8 mouse cellular contexts compared by ENCODE assay signal in the genomic region with DNA sequence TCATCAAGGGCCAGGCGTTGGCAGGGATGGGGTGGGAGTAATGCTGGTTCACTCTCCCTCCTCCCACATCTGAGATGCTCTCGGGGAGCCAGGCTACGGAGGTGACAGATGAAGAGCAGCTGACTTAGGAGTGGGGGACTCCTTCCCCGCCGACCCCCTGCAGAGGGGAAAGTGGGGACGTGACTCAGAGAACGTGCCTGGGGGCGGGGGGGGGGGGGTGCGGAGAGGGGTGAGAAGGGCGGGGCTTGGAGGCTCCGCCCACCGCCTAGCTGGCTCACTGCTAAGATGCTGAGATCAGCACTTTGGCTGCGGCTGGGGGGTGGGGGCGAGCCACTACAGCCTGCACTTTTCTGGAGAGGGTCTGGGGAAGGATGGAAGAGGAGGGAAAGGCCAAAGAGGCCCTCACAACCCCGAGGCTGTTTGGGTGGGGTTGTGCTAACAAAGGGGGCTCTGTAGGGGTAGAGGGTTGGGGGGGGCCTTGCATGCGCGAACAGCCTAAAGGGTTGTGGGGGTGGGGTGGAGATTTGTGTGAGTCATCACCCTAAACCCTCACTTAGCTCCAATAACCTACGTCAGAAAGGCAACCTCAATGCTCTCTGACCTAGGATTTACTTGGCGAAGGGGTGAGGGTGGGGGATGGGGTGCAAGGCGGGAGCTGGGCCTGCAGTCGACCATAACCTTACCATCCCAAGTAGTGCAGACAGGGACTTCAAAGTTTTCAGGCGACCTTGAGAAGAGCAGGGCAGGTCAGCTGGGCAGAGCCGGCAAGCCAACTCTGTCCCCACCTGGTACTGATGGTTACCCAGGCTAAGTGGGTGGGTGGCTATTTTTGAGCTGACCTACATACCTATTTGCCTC. TPM values are rescaled to one million over a fixed set of nuclear protein-coding genes. Genes with fewer than 3 reads are reported as not detected.
DNase-seq lines count a peak whose midpoint lies in the region; ATAC-seq and TF ChIP-seq lines count a peak whose summit lies in the region.

No protein-coding gene starts in this region.

- no peaks in the 10 kb centered on the region for H3K36me3 ChIP-seq in ES-Bruce4 (ENCODE audit: control insufficient read depth, insufficient read depth, low read length, poor library complexity, severe bottlenecking)
- no peaks in the 10 kb centered on the region for H3K36me3 ChIP-seq in forebrain, postnatal 0 days (ENCODE audit: insufficient read depth)
- H3K36me3 ChIP-seq in limb, embryonic 14.5 days (ENCODE audit: control insufficient read depth, insufficient read depth, low read length): no peaks in the 10 kb centered on the region

- peak overlapping the region; percentile 3; the same call in 1 of the 2 replicates for H3K9ac ChIP-seq in ES-Bruce4 (ENCODE audit: low read depth, poor library complexity, severe bottlenecking)
- 0 out of 2 replicates have a peak overlapping the region, but pooled peaks have one; percentile 31 for H3K9ac ChIP-seq in forebrain, postnatal 0 days
- H3K9ac ChIP-seq in limb, embryonic 14.5 days (ENCODE audit: low read depth, low read length, severe bottlenecking): peak overlapping the region; percentile 0; the same call in 1 of the 2 replicates

- no peak for TF ChIP-seq POLR2A in ES-Bruce4 (IDR thresholded peaks at IDR 0.05; ENCODE audit: insufficient read depth, low read length)
- TF ChIP-seq POLR2A in limb, embryonic 14.5 days (IDR thresholded peaks at IDR 0.05; ENCODE audit: borderline replicate concordance, extremely low read depth, insufficient read depth, insufficient read length): no peak

- peaks cover 4% of the 10 kb centered on the region for H3K4me1 ChIP-seq in ES-Bruce4 (ENCODE audit: control insufficient read depth, insufficient read depth, low read length)
- H3K4me1 ChIP-seq in forebrain, postnatal 0 days (ENCODE audit: insufficient read depth): peaks cover 10% of the 10 kb centered on the region; the same call in 1 of the 2 replicates
- peaks cover 49% of the 10 kb centered on the region for H3K4me1 ChIP-seq in limb, embryonic 14.5 days (ENCODE audit: control insufficient read depth, insufficient read depth, low read length)

- peak overlapping the region; percentile 37 for H3K4me3 ChIP-seq in ES-Bruce4 (ENCODE audit: low read depth, low read length)
- no peak overlapping the region for H3K4me3 ChIP-seq in forebrain, postnatal 0 days (ENCODE audit: low read depth, low read length)
- no peak overlapping the region for H3K4me3 ChIP-seq in limb, embryonic 14.5 days (replicated peaks; ENCODE audit: low read length)

- peak overlapping the region; percentile 39; the same call in 1 of the 2 replicates for H3K27ac ChIP-seq in ES-Bruce4 (ENCODE audit: insufficient read depth, low read length)
- 0 out of 2 replicates have a peak overlapping the region, but pooled peaks have one; percentile 57 for H3K27ac ChIP-seq in forebrain, postnatal 0 days (ENCODE audit: low read depth, low read length)
- peak overlapping the region; percentile 97 for H3K27ac ChIP-seq in limb, embryonic 14.5 days (replicated peaks; ENCODE audit: low read depth, low read length)

- peak; percentile 63 for ATAC-seq in forebrain, postnatal 0 days
- ATAC-seq in limb, embryonic 14.5 days (ENCODE audit: low FRiP score, low read depth): peak; percentile 81

- TF ChIP-seq CTCF in ES-Bruce4 (IDR thresholded peaks at IDR 0.05; ENCODE audit: low read depth, low read length): no peak
- no peak for TF ChIP-seq CTCF in forebrain, postnatal 0 days (IDR thresholded peaks at IDR 0.05; ENCODE audit: low read depth)

- no peaks in the 10 kb centered on the region for H3K9me3 ChIP-seq in ES-Bruce4 (replicated peaks; ENCODE audit: control insufficient read depth, insufficient read depth, low read length, poor library complexity, severe bottlenecking)
- H3K9me3 ChIP-seq in forebrain, postnatal 0 days (ENCODE audit: low read length): no peaks in the 10 kb centered on the region
- no peaks in the 10 kb centered on the region for H3K9me3 ChIP-seq in limb, embryonic 14.5 days (ENCODE audit: control insufficient read depth, low read length)

- WGBS in forebrain, postnatal 0 days: 6% methylated on average over 22 of the region's 23 CpGs
- WGBS in limb, embryonic 14.5 days: 5% methylated on average over 13 of the region's 23 CpGs

- DNase-seq in adrenal gland, adult 2 months: peak; percentile 28
- no peak for DNase-seq in adrenal gland, adult 8-10 months
- peak; percentile 61 for DNase-seq in forebrain, postnatal 0 days
- DNase-seq in limb, embryonic 14.5 days (ENCODE audit: low spot score): peak; percentile 91
- DNase-seq in retina, embryonic 14.5 days (ENCODE audit: low spot score): peak; percentile 75
- no peak for DNase-seq in cerebellum, adult 9-11 months
- no peak for DNase-seq in layer of hippocampus, adult 18-20 months (ENCODE audit: low spot score in 2 of 2)

- peak; percentile 80 for TF ChIP-seq EP300 in ES-Bruce4 (IDR thresholded peaks at IDR 0.05; ENCODE audit: insufficient read depth, low read depth, low read length)

- H3K27me3 ChIP-seq in ES-Bruce4 (ENCODE audit: control insufficient read depth, insufficient read depth, low read length, poor library complexity, severe bottlenecking): no peaks in the 10 kb centered on the region
- H3K27me3 ChIP-seq in forebrain, postnatal 0 days (ENCODE audit: insufficient read depth, low read length): no peaks in the 10 kb centered on the region
- H3K27me3 ChIP-seq in limb, embryonic 14.5 days (ENCODE audit: control insufficient read depth, insufficient read depth, low read length): no peaks in the 10 kb centered on the region

- peak overlapping the region; percentile 38 for H3K4me2 ChIP-seq in forebrain, postnatal 0 days (ENCODE audit: low read depth)
- peak overlapping the region; percentile 40 for H3K4me2 ChIP-seq in limb, embryonic 14.5 days (replicated peaks; ENCODE audit: low read depth, low read length, severe bottlenecking)

RNA-seq across cellular contexts. Expression of a gene that starts 13.1 kb away (rescaled TPM):
- total RNA-seq in adrenal gland, adult 2 months (2021): 10 to 100 TPM; 53.1 to 56.1 TPM
- 151 and 157 TPM in 2 replicates for polyA plus RNA-seq in adrenal gland, adult 2 months (2012; rRNA removed)
- 10 to 100 TPM; 27.9 to 91.5 (median 34.7) TPM for total RNA-seq in adrenal gland, adult 8-10 months (2022)
- 172 and 176 TPM in 2 replicates for polyA plus RNA-seq in ES-Bruce4 (2011; ENCODE audit: insufficient read depth, insufficient read length, low read depth, missing spikeins)
- 40.0 and 40.7 TPM in 2 replicates for total RNA-seq in forebrain, postnatal 0 days (2014; rRNA removed)
- 52.9 and 57.8 TPM in 2 replicates for polyA plus RNA-seq in forebrain, postnatal 0 days (2015; fragmentation: Nextera tagmentation; extraction: Ambion mirVana)
- 117 and 138 TPM in 2 replicates for polyA plus RNA-seq in limb, embryonic 14.5 days (2012; rRNA removed)
- 8.5 and 8.6 TPM in 2 replicates for polyA plus RNA-seq in limb, embryonic 14.5 days (2014; fragmentation: Nextera tagmentation; extraction: Ambion mirVana)
- total RNA-seq in layer of hippocampus, adult 18-20 months (2021): 10 to 100 TPM; 69.7 to 89.5 TPM

RNA-seq across cellular contexts. Expression of a gene that starts 37.9 kb away (rescaled TPM):
- 10 to 100 TPM; 24.8 to 32.0 TPM for total RNA-seq in adrenal gland, adult 2 months (2021)
- polyA plus RNA-seq in adrenal gland, adult 2 months (2012; rRNA removed): 17.7 and 23.8 TPM in 2 replicates
- total RNA-seq in adrenal gland, adult 8-10 months (2022): 10 to 100 TPM; 32.6 to 37.8 (median 35.5) TPM
- 52.9 and 53.7 TPM in 2 replicates for polyA plus RNA-seq in ES-Bruce4 (2011; ENCODE audit: insufficient read depth, insufficient read length, low read depth, missing spikeins)
- total RNA-seq in forebrain, postnatal 0 days (2014; rRNA removed): 20.0 and 24.3 TPM in 2 replicates
- 43.8 and 50.5 TPM in 2 replicates for polyA plus RNA-seq in forebrain, postnatal 0 days (2015; fragmentation: Nextera tagmentation; extraction: Ambion mirVana)
- 29.4 and 32.9 TPM in 2 replicates for polyA plus RNA-seq in limb, embryonic 14.5 days (2012; rRNA removed)
- 41.2 and 45.4 TPM in 2 replicates for polyA plus RNA-seq in limb, embryonic 14.5 days (2014; fragmentation: Nextera tagmentation; extraction: Ambion mirVana)
- 10 to 100 TPM; 15.4 to 17.9 TPM for total RNA-seq in layer of hippocampus, adult 18-20 months (2021)

RNA-seq across cellular contexts. Expression of a gene that starts 38.2 kb away (rescaled TPM):
- total RNA-seq in adrenal gland, adult 2 months (2021): 10 to 100 TPM; 60.4 to 66.3 TPM
- polyA plus RNA-seq in adrenal gland, adult 2 months (2012; rRNA removed): 33.4 and 40.8 TPM in 2 replicates
- 10 to 100 TPM; 73.6 to 95.8 (median 81.1) TPM for total RNA-seq in adrenal gland, adult 8-10 months (2022)
- polyA plus RNA-seq in ES-Bruce4 (2011; ENCODE audit: insufficient read depth, insufficient read length, low read depth, missing spikeins): 22.7 and 24.4 TPM in 2 replicates
- 98.6 and 115 TPM in 2 replicates for total RNA-seq in forebrain, postnatal 0 days (2014; rRNA removed)
- 109 and 117 TPM in 2 replicates for polyA plus RNA-seq in forebrain, postnatal 0 days (2015; fragmentation: Nextera tagmentation; extraction: Ambion mirVana)
- polyA plus RNA-seq in limb, embryonic 14.5 days (2012; rRNA removed): 105 and 109 TPM in 2 replicates
- 110 and 114 TPM in 2 replicates for polyA plus RNA-seq in limb, embryonic 14.5 days (2014; fragmentation: Nextera tagmentation; extraction: Ambion mirVana)
- 10 to 100 TPM; 66.9 to 73.1 TPM for total RNA-seq in layer of hippocampus, adult 18-20 months (2021)

Comparison
In these comparisons a context has a peak if more than half of its experiments do, and no peak if none do; other contexts are left out.
1. DNase-seq: peak in adrenal gland, adult 2 months (single experiment), forebrain, postnatal 0 days (single experiment), limb, embryonic 14.5 days (single experiment) and retina, embryonic 14.5 days (single experiment); none in adrenal gland, adult 8-10 months (single experiment), cerebellum, adult 9-11 months (single experiment) and layer of hippocampus, adult 18-20 months (0 of 2).
2. H3K27ac ChIP-seq: peak in every context shown above with its lines; median percentile 97 in limb, embryonic 14.5 days; 57 in forebrain, postnatal 0 days; 39 in ES-Bruce4.
3. Peak in every context shown above with its lines, with median percentiles within 50 percentile points of each other: H3K9ac ChIP-seq.